Mouse (Mus musculus) gastrocnemius, adult 8-10 months (tissue): ENCODE measurements at regions not wholly inside any gene's neighbourhood (a gene's known extent, or its start where the extent isn't known, plus 50 kb on each side); places are given as distances from the start of the nearest gene placed in this dataset.

Experiments used
- DNase-seq, 2 experiments: peaks; one replicate each; pipeline ENCODE4 v3.0.0; 2022; ENCODE audit warnings: low spot score in 2 of 2

DNA sequence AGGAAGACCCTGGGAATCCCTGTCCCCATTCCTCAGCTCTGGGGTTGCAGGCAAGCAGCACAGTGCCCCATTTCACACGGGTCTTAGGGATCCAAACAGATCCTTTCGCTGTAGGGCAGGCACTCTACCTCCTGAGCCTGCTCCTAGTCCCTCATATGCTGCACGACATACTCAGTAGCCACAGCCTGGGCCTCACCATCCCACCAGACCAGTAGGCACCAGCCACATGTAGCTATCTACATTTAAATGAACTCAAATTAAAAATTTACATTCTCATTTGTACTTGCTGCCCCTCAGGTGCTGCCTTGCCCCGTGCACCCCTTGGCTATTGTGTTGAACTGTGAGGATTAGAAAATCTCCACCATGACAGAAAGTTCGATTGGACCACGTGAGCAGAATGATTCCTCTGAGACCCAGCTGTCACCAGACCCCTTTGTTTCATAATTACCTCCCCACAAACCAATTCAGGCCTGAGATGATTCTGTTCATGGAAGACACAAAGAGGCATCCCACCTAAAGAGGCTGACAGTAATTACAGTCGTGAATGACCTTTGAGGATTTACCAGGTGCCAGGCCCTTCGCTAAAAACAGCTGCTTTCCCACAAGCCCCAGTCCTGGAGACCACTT is 67.9 kb upstream of the Ctnnb1 start:
- no peak for DNase-seq

DNA sequence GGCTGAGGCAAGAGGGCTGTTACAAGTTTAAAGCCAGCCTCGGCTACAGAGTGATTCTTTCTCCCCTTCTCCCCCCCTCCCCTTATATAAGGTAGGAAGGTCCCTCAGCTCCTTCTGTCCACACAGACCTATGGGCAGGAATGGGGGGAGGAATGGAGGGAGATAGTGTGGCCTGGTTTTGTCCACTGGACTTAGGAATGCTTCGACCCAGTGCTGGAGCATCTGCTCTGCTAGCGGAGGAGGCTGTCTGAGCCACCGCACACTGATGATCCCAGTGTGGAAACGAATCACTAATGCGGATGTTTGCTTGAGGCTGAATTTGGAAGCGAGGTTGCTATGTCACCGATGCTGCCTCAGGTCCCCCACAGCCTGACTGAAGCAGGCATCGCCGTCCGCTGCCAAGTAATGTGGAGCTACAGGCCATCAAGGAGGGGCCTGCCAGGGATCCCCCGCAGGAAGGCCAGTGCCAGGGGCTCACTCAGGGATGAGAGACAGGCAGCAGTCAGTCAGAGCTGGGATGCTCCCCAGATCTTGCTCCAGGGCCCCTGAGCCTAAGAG is 67.1 kb upstream of the Ctnnb1 start:
- no peak for DNase-seq

GRCm38 (mm10) chr9:120864410-120864809 is 64.6 kb upstream of the Ctnnb1 start:
- no peak for DNase-seq

- no peak for DNase-seq
Measured at GRCm38 (mm10) chr9:120866251-120866650, 62.8 kb upstream of the Ctnnb1 start.

DNA sequence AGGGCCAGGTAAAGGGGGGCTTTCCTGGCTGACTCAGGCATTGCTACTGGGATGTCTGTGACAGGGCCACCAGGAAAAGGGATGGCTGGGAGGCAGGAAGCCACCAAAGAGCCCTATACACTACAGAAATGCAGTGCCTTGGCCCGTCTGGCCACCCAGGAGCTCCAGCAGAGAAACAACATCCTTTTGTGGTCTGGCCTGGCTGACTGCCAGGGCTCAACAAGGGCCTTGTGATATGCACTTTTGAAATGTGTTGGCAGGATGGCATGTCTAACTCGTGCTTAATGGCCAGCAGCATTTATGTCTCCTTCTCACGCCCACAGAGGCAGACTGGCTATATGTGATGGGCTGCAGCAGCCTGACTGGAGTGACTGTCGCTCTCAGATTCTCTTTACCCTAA is 62.3 kb upstream of the Ctnnb1 start:
- no peak for DNase-seq

GRCm38 (mm10) chr9:120867861-120868260 is 61.2 kb upstream of the Ctnnb1 start:
- DNase-seq = no peak

DNA sequence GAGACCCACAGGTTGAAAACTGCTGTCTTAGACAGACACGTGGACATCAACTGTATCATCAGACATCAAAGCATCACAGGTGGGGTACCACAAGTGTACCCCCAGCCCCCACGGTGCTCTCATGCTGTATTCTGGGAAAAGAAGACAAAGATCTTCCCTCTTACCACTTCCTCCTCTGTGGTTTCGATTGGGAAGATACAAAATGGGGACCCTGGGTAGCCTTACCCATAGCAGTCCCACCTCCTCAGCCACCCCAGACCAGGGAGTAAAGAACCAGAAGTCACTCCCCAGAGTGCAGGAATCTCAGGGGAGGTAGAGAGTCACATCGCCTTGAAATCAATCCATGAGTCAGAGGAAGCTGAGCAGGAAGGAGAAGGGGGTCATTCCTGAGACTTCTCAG is 60.7 kb upstream of the Ctnnb1 start:
- no peak for DNase-seq

GRCm38 (mm10) chr9:120869432-120870081 is 59.5 kb upstream of the Ctnnb1 start:
- DNase-seq = no peak

DNA sequence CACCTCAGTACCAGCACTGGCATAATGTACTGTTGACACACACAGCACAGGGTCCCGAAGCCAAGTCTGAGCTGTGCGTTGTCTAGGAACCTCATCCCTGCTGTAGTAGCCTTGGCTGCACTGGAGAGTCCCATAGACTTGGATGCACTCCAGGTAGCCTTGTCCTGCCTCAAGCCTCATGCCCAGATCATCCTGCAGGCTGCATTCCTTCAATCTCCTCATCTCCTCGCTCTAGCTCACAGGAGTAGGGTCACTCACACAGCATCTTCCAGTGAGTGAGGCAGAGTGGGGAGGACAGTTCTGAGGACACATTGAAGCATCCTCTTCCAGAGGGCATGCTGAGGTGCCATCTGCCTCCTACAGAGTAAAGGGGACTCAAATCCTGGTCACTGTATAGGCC is 55.7 kb upstream of the Ctnnb1 start:
- DNase-seq = no peak

GRCm38 (mm10) chr9:120874416-120874976 is 54.5 kb upstream of the Ctnnb1 start:
- DNase-seq = no peak

GRCm38 (mm10) chr9:120877101-120877500 is 51.9 kb upstream of the Ctnnb1 start:
- DNase-seq = no peak
